Mouse (Mus musculus): ENCODE measurements around the gene Parp3.
A peak's percentile ranks its signal among the peaks of the same experiment; 100 is the strongest.
"Not testable (repeated sequence)": the region's sequence is repeated elsewhere in the genome, so short reads cannot be mapped to it uniquely, and the experiment has no call there.

Parp3 gene

GRCm38 (mm10) chr9:106476924-106477484 lies at the start of gene Parp3:
Parp3 (minus strand) TSS chr9:106476949.
- DNase-seq (ENCODE audit: low read depth, low spot score), result peak; percentile 98

GRCm38 (mm10) chr9:106519909-106520308 lies 43.2 kb upstream of the Parp3 start:
- DNase-seq (ENCODE audit: low read depth, low spot score), result no peak

- DNase-seq (ENCODE audit: low read depth, low spot score), result no peak
Observed at GRCm38 (mm10) chr9:106519433-106519832, 42.7 kb upstream of the Parp3 start.

- DNase-seq (ENCODE audit: low read depth, low spot score), result no peak
Observed at GRCm38 (mm10) chr9:106514273-106514672, 37.5 kb upstream of the Parp3 start, which contains the start of gene Iqcf5. Iqcf5 (plus strand) TSS chr9:106514573.

- DNase-seq (ENCODE audit: low read depth, low spot score), result no peak
Observed at GRCm38 (mm10) chr9:106513566-106513965, 36.8 kb upstream of the Parp3 start.

GRCm38 (mm10) chr9:106512729-106513450 lies 36.1 kb upstream of the Parp3 start:
- no peak for DNase-seq (ENCODE audit: low read depth, low spot score)

GRCm38 (mm10) chr9:106509356-106509755 lies 32.6 kb upstream of the Parp3 start:
- DNase-seq (ENCODE audit: low read depth, low spot score), result no peak

- no peak for DNase-seq (ENCODE audit: low read depth, low spot score)
Observed at GRCm38 (mm10) chr9:106504246-106504645, 27.5 kb upstream of the Parp3 start.

- no peak for DNase-seq (ENCODE audit: low read depth, low spot score)
Observed at GRCm38 (mm10) chr9:106501846-106502245, 25.1 kb upstream of the Parp3 start.

GRCm38 (mm10) chr9:106499667-106500066 lies 22.9 kb upstream of the Parp3 start, which contains the start of gene Iqcf1:
Iqcf1 (plus strand) TSS chr9:106499967.
- DNase-seq (ENCODE audit: low read depth, low spot score), result no peak

GRCm38 (mm10) chr9:106487602-106488001 lies 10.9 kb upstream of the Parp3 start:
- DNase-seq (ENCODE audit: low read depth, low spot score), result not testable (repeated sequence)

GRCm38 (mm10) chr9:106485076-106485475 lies 8.3 kb upstream of the Parp3 start:
- no peak for DNase-seq (ENCODE audit: low read depth, low spot score)

- DNase-seq (ENCODE audit: low read depth, low spot score), result no peak
Observed at GRCm38 (mm10) chr9:106483606-106484005, 6.9 kb upstream of the Parp3 start.

- DNase-seq (ENCODE audit: low read depth, low spot score), result no peak
Observed at GRCm38 (mm10) chr9:106483136-106483535, 6.4 kb upstream of the Parp3 start.

GRCm38 (mm10) chr9:106482578-106483115 lies 5.9 kb upstream of the Parp3 start:
- DNase-seq (ENCODE audit: low read depth, low spot score), result no peak

GRCm38 (mm10) chr9:106481676-106482075 lies 4.9 kb upstream of the Parp3 start:
- DNase-seq (ENCODE audit: low read depth, low spot score), result no peak

GRCm38 (mm10) chr9:106481075-106481474 lies 4.3 kb upstream of the Parp3 start:
- DNase-seq (ENCODE audit: low read depth, low spot score), result no peak

- DNase-seq (ENCODE audit: low read depth, low spot score), result no peak
Observed at GRCm38 (mm10) chr9:106480541-106480940, 3.8 kb upstream of the Parp3 start.

GRCm38 (mm10) chr9:106478101-106478500 lies 1.4 kb upstream of the Parp3 start:
- no peak for DNase-seq (ENCODE audit: low read depth, low spot score)

- DNase-seq (ENCODE audit: low read depth, low spot score), result no peak
Observed at GRCm38 (mm10) chr9:106477649-106478048, 900 bp upstream of the Parp3 start.

- no peak for DNase-seq (ENCODE audit: low read depth, low spot score)
Observed at GRCm38 (mm10) chr9:106476002-106476923, 486 bp downstream of the Parp3 start.

GRCm38 (mm10) chr9:106475663-106476001 lies 1.1 kb downstream of the Parp3 start, which contains the start of gene Rrp9:
Rrp9 (plus strand) TSS chr9:106475963.
- DNase-seq (ENCODE audit: low read depth, low spot score), result no peak
